Mouse (Mus musculus) kidney, adult 2 months (tissue): ENCODE data around the gene Lrrc74a. TPM values are rescaled to one million over a fixed set of nuclear protein-coding genes. Genes with fewer than 3 reads are reported as not detected.

ENCODE experiments used
- DNase-seq: peaks from one replicate; pipeline ENCODE4 v3.0.0; 2021
- H3K27ac ChIP-seq: fragments of 200-500 bp; 2 replicates; pipeline ENCODE4 v1.5.1; 2012; ENCODE audit warnings: low read depth, low read length, control low read depth, inconsistent platforms; ENCODE audit not compliant: insufficient read depth
- H3K27me3 ChIP-seq: fragments of 200-500 bp; replicated peaks from 2 replicates; pipeline ENCODE4 v1.6.1; 2012; ENCODE audit warnings: mild to moderate bottlenecking, moderate library complexity, low read length, inconsistent platforms; ENCODE audit not compliant: control insufficient read depth, insufficient read depth
- H3K36me3 ChIP-seq: fragments of 200-500 bp; 2 replicates; pipeline ENCODE4 v1.6.1; 2012; ENCODE audit warnings: mild to moderate bottlenecking, moderate library complexity, low read length, inconsistent platforms; ENCODE audit not compliant: control insufficient read depth, insufficient read depth
- H3K4me1 ChIP-seq: fragments of 200-500 bp; 2 replicates; pipeline ENCODE4 v1.6.1; 2011; ENCODE audit warnings: low read length; ENCODE audit not compliant: control insufficient read depth, insufficient read depth
- H3K4me3 ChIP-seq: fragments of 200-500 bp; 2 replicates; pipeline ENCODE4 v1.5.1; 2011; ENCODE audit warnings: mild to moderate bottlenecking, low read depth, low read length, control low read depth; ENCODE audit not compliant: insufficient read depth
- CTCF ChIP-seq: fragments of 200-500 bp; conservative IDR thresholded peaks from 2 replicates; pipeline ENCODE4 v1.5.1; 2011; ENCODE audit warnings: low read depth, mild to moderate bottlenecking, control low read depth, low read length, moderate library complexity, mixed read lengths; ENCODE audit not compliant: insufficient read depth, insufficient read length
- POLR2A ChIP-seq: fragments of 200-500 bp; IDR thresholded peaks from one replicate; pipeline ENCODE4 v1.6.1; 2011; ENCODE audit warnings: low read depth, low read length, control low read depth
- WGBS: fragments of 180-500 bp; shearing (Covaris S2); methylation state at CpG from one replicate; pipeline ENCODE4 v1.1.7; 2018; 5-methylcytosine and 5-hydroxymethylcytosine counted together
- polyA plus RNA-seq: library from polyadenylated mRNA; depleted of rRNA; stranded (reverse); fragments of >200 nt; gene quantifications from 2 replicates; pipeline ENCODE4 v1.2.3, GENCODE M21; 2012

Lrrc74a gene
- polyA plus RNA-seq, 1 experiment = not detected

GRCm38 (mm10) chr12:86768986-86769580 is 34.9 kb downstream of the Lrrc74a start:
- Histone ChIP-seq H3K27ac (no peak overlapping the region), H3K4me1 (peaks cover 3% of the 10 kb centered on the region; the same call in 1 of the 2 replicates), H3K36me3 (no peaks in the 10 kb centered on the region), H3K4me3 (no peak overlapping the region), H3K27me3 (no peaks in the 10 kb centered on the region)
- DNase-seq = peak; percentile 86
- TF ChIP-seq POLR2A (no peak), CTCF (peak; percentile 90)
- WGBS = 31% methylated on average over 4 of the region's 4 CpGs

- Histone ChIP-seq H3K4me3 (no peak overlapping the region), H3K27ac (peak overlapping the region; percentile 59), H3K36me3 (no peaks in the 10 kb centered on the region), H3K27me3 (no peaks in the 10 kb centered on the region), H3K4me1 (peaks cover 3% of the 10 kb centered on the region; the same call in 1 of the 2 replicates)
- no peak for DNase-seq
- TF ChIP-seq CTCF = no peak
- TF ChIP-seq POLR2A = no peak
Observed at GRCm38 (mm10) chr12:86769819-86770218, 35.6 kb downstream of the Lrrc74a start.

- TF ChIP-seq POLR2A (no peak), CTCF (no peak)
- 12% methylated on average over 4 of the region's 4 CpGs for WGBS
- peak overlapping the region; percentile 59 for H3K27ac ChIP-seq
- H3K4me3 ChIP-seq = no peak overlapping the region
- peak; percentile 95 for DNase-seq
- no peaks in the 10 kb centered on the region for H3K27me3 ChIP-seq
- H3K36me3 ChIP-seq = no peaks in the 10 kb centered on the region
- H3K4me1 ChIP-seq = peaks cover 3% of the 10 kb centered on the region; the same call in 1 of the 2 replicates
Observed at GRCm38 (mm10) chr12:86770261-86770670, 36.1 kb downstream of the Lrrc74a start.

GRCm38 (mm10) chr12:86770927-86771326 is 36.8 kb downstream of the Lrrc74a start:
- DNase-seq = no peak
- Histone ChIP-seq H3K36me3 (no peaks in the 10 kb centered on the region), H3K4me1 (peaks cover 3% of the 10 kb centered on the region; the same call in 1 of the 2 replicates), H3K27ac (0 out of 2 replicates have a peak overlapping the region, but pooled peaks have one; percentile 39), H3K27me3 (no peaks in the 10 kb centered on the region), H3K4me3 (no peak overlapping the region)
- TF ChIP-seq CTCF = no peak
- 45% methylated on average over 3 of the region's 3 CpGs for WGBS

- peak; percentile 96 for DNase-seq
- Histone ChIP-seq H3K27me3 (no peaks in the 10 kb centered on the region), H3K27ac (no peak overlapping the region), H3K36me3 (no peaks in the 10 kb centered on the region), H3K4me1 (peaks cover 3% of the 10 kb centered on the region; the same call in 1 of the 2 replicates), H3K4me3 (no peak overlapping the region)
- WGBS = 8% methylated on average over 12 of the region's 12 CpGs
- TF ChIP-seq POLR2A = no peak
- peak; percentile 95 for TF ChIP-seq CTCF
Observed at GRCm38 (mm10) chr12:86771823-86772427, 37.8 kb downstream of the Lrrc74a start.

GRCm38 (mm10) chr12:86772551-86772950 is 38.4 kb downstream of the Lrrc74a start:
- WGBS = 30% methylated on average over 3 of the region's 3 CpGs
- Histone ChIP-seq H3K4me1 (peaks cover 3% of the 10 kb centered on the region; the same call in 1 of the 2 replicates), H3K27ac (no peak overlapping the region), H3K27me3 (no peaks in the 10 kb centered on the region), H3K36me3 (no peaks in the 10 kb centered on the region), H3K4me3 (no peak overlapping the region)
- DNase-seq = no peak
- TF ChIP-seq POLR2A (no peak), CTCF (no peak)

GRCm38 (mm10) chr12:86775561-86776280 is 41.6 kb downstream of the Lrrc74a start:
- peak; percentile 62 for DNase-seq
- 66% methylated on average over 7 of the region's 7 CpGs for WGBS
- Histone ChIP-seq H3K27me3 (no peaks in the 10 kb centered on the region), H3K36me3 (no peaks in the 10 kb centered on the region), H3K4me3 (no peak overlapping the region), H3K27ac (peak overlapping the region; percentile 63), H3K4me1 (no peaks in the 10 kb centered on the region; the same call in 1 of the 2 replicates)
- TF ChIP-seq POLR2A (no peak), CTCF (no peak)
